Mouse (Mus musculus) ES-E14 (cell line): Measurements from ENCODE around the gene Erc2.

Experiments
- HCFC1 ChIP-seq: IDR thresholded peaks from 2 replicates; pipeline ENCODE4 v1.6.1; 2012; ENCODE audit warnings: low read length, inconsistent platforms, borderline replicate concordance; ENCODE audit not compliant: insufficient read depth
- ZNF384 ChIP-seq: IDR thresholded peaks from 2 replicates; pipeline ENCODE4 v1.6.1; 2012; ENCODE audit warnings: low read depth, low read length, inconsistent platforms

DNA sequence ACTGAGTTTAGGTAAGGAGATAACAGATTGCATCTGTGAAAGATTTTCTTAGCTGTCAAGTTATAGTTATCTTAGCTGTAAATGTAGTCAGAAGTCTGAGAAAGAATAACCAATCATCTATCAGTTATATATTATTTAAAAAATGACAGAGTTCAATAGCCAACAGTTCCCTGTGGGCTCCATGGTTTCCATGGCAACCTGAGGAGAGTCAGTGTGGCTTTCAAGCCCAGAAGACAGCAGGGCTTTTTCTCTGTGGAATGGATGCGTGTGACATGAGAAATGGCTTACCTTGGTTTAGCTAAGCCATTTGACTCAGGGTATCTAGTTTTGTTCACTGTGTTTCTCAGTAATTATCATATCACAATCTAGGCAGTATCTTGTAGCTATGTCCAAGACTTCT lies 117.2 kb downstream of the Erc2 start:
- TF ChIP-seq HCFC1 (no peak), ZNF384 (no peak)
